Mouse (Mus musculus): ENCODE measurements around the gene Exd2. TPM values are rescaled to one million over a fixed set of nuclear protein-coding genes. Genes with fewer than 3 reads are reported as not detected.

The Exd2 gene
- total and polyA plus RNA-seq, 3 experiments, result 10.2 to 16.8 (median 12.9) TPM

- Histone ChIP-seq H3K4me1 (ENCODE audit: control insufficient read depth, insufficient read depth, low read length) (no peaks in the 10 kb centered on the region), H3K4me3 (no peak overlapping the region), H3K36me3 (ENCODE audit: control insufficient read depth, insufficient read depth, low read length) (peaks cover 2% of the 10 kb centered on the region; the same call in 1 of the 2 replicates), H3K27ac (peak overlapping the region; percentile 76), H3K9ac (ENCODE audit: low read depth, low read length) (no peak overlapping the region), H3K79me2 (replicated peaks; ENCODE audit: control insufficient read depth, insufficient read depth, low read length) (0 out of 2 replicates have a peak, but pooled peaks cover 3% of the 10 kb centered on the region), H3K27me3 (ENCODE audit: control insufficient read depth, insufficient read depth, low read length) (no peaks in the 10 kb centered on the region)
- WGBS, result 43% methylated on average over 4 of the region's 4 CpGs
- DNase-seq, result peak in 1 of 2 experiments; percentile 22
- TF ChIP-seq EP300 (IDR thresholded peaks at IDR 0.05; ENCODE audit: insufficient read depth, low read depth, low read length) (no peak), POLR2A (IDR thresholded peaks at IDR 0.05; ENCODE audit: insufficient read depth, low read depth, low read length) (no peak), CTCF (IDR thresholded peaks at IDR 0.05) (no peak)
- intact Hi-C loops (cut with DNase I), result no loop called here
Observed at GRCm38 (mm10) chr12:80471926-80472325, 9.0 kb downstream of the Exd2 start.

- Histone ChIP-seq H3K27ac (no peak overlapping the region), H3K79me2 (replicated peaks; ENCODE audit: control insufficient read depth, insufficient read depth, low read length) (0 out of 2 replicates have a peak, but pooled peaks cover 3% of the 10 kb centered on the region), H3K27me3 (ENCODE audit: control insufficient read depth, insufficient read depth, low read length) (no peaks in the 10 kb centered on the region), H3K9ac (ENCODE audit: low read depth, low read length) (no peak overlapping the region), H3K4me1 (ENCODE audit: control insufficient read depth, insufficient read depth, low read length) (no peaks in the 10 kb centered on the region), H3K36me3 (ENCODE audit: control insufficient read depth, insufficient read depth, low read length) (peaks cover 2% of the 10 kb centered on the region; the same call in 1 of the 2 replicates), H3K4me3 (no peak overlapping the region)
- TF ChIP-seq EP300 (IDR thresholded peaks at IDR 0.05; ENCODE audit: insufficient read depth, low read depth, low read length) (no peak), POLR2A (IDR thresholded peaks at IDR 0.05; ENCODE audit: insufficient read depth, low read depth, low read length) (no peak), CTCF (IDR thresholded peaks at IDR 0.05) (no peak)
- DNase-seq, result no peak
- intact Hi-C loops (cut with DNase I), result no loop called here
- 61% methylated on average over 3 of the region's 3 CpGs for WGBS
Observed at GRCm38 (mm10) chr12:80473731-80474130, 10.8 kb downstream of the Exd2 start.

- Histone ChIP-seq H3K4me1 (ENCODE audit: control insufficient read depth, insufficient read depth, low read length) (no peaks in the 10 kb centered on the region), H3K79me2 (replicated peaks; ENCODE audit: control insufficient read depth, insufficient read depth, low read length) (0 out of 2 replicates have a peak, but pooled peaks cover 2% of the 10 kb centered on the region), H3K9ac (ENCODE audit: low read depth, low read length) (no peak overlapping the region), H3K27me3 (ENCODE audit: control insufficient read depth, insufficient read depth, low read length) (no peaks in the 10 kb centered on the region), H3K36me3 (ENCODE audit: control insufficient read depth, insufficient read depth, low read length) (0 out of 2 replicates have a peak, but pooled peaks cover 3% of the 10 kb centered on the region), H3K27ac (no peak overlapping the region), H3K4me3 (no peak overlapping the region)
- intact Hi-C loops (cut with DNase I), result no loop called here
- TF ChIP-seq EP300 (IDR thresholded peaks at IDR 0.05; ENCODE audit: insufficient read depth, low read depth, low read length), result no peak
- TF ChIP-seq CTCF (IDR thresholded peaks at IDR 0.05), result no peak
- TF ChIP-seq POLR2A (IDR thresholded peaks at IDR 0.05; ENCODE audit: insufficient read depth, low read depth, low read length), result no peak
- DNase-seq, result no peak
- WGBS, result 57% methylated on average over 3 of the region's 3 CpGs
Observed at GRCm38 (mm10) chr12:80479986-80480385, 17.1 kb downstream of the Exd2 start.

- intact Hi-C loops (cut with DNase I), result no loop called here
- TF ChIP-seq POLR2A (IDR thresholded peaks at IDR 0.05; ENCODE audit: insufficient read depth, low read depth, low read length) (no peak), CTCF (IDR thresholded peaks at IDR 0.05) (0 out of 2 replicates have a peak, but pooled peaks have one; percentile 5)
- H3K36me3 ChIP-seq (ENCODE audit: control insufficient read depth, insufficient read depth, low read length), result 0 out of 2 replicates have a peak, but pooled peaks cover 2% of the 10 kb centered on the region
Observed at GRCm38 (mm10) chr12:80483397-80483796, 20.5 kb downstream of the Exd2 start.

GRCm38 (mm10) chr12:80493311-80493710 lies 30.4 kb downstream of the Exd2 start:
- intact Hi-C loops (cut with DNase I), result no loop called here
- no peak for DNase-seq
- no peak overlapping the region for H3K9ac ChIP-seq (ENCODE audit: low read depth, low read length)
- WGBS, result 96% methylated on average over 5 of the region's 5 CpGs
- TF ChIP-seq CTCF (IDR thresholded peaks at IDR 0.05) (peak; percentile 19; the same call in 1 of the 2 replicates), POLR2A (IDR thresholded peaks at IDR 0.05; ENCODE audit: insufficient read depth, low read depth, low read length) (no peak), EP300 (IDR thresholded peaks at IDR 0.05; ENCODE audit: insufficient read depth, low read depth, low read length) (no peak)
- no peaks in the 10 kb centered on the region for H3K79me2 ChIP-seq (replicated peaks; ENCODE audit: control insufficient read depth, insufficient read depth, low read length)
- H3K27ac ChIP-seq, result no peak overlapping the region
- no peaks in the 10 kb centered on the region for H3K36me3 ChIP-seq (ENCODE audit: control insufficient read depth, insufficient read depth, low read length)
- H3K4me3 ChIP-seq, result no peak overlapping the region
- H3K4me1 ChIP-seq (ENCODE audit: control insufficient read depth, insufficient read depth, low read length), result no peaks in the 10 kb centered on the region
- no peaks in the 10 kb centered on the region for H3K27me3 ChIP-seq (ENCODE audit: control insufficient read depth, insufficient read depth, low read length)

More at GRCm38 (mm10) chr12:80483397-80483796, 20.5 kb downstream of the Exd2 start:
- Histone ChIP-seq H3K79me2 (replicated peaks; ENCODE audit: control insufficient read depth, insufficient read depth, low read length) (no peaks in the 10 kb centered on the region), H3K4me1 (ENCODE audit: control insufficient read depth, insufficient read depth, low read length) (no peaks in the 10 kb centered on the region), H3K27ac (no peak overlapping the region), H3K9ac (ENCODE audit: low read depth, low read length) (no peak overlapping the region), H3K27me3 (ENCODE audit: control insufficient read depth, insufficient read depth, low read length) (no peaks in the 10 kb centered on the region), H3K4me3 (no peak overlapping the region)
- WGBS, result 66% methylated on average over 3 of the region's 3 CpGs
- DNase-seq, result no peak

GRCm38 (mm10) chr12:80495691-80496090 lies 32.8 kb downstream of the Exd2 start:
- no peaks in the 10 kb centered on the region for H3K4me1 ChIP-seq (ENCODE audit: control insufficient read depth, insufficient read depth, low read length)
- WGBS, result 50% methylated on average over 1 of the region's 1 CpGs
- no peaks in the 10 kb centered on the region for H3K79me2 ChIP-seq (replicated peaks; ENCODE audit: control insufficient read depth, insufficient read depth, low read length)
- DNase-seq, result no peak
- H3K4me3 ChIP-seq, result no peak overlapping the region
- no peaks in the 10 kb centered on the region for H3K27me3 ChIP-seq (ENCODE audit: control insufficient read depth, insufficient read depth, low read length)
- H3K27ac ChIP-seq, result no peak overlapping the region
- no peak for TF ChIP-seq EP300 (IDR thresholded peaks at IDR 0.05; ENCODE audit: insufficient read depth, low read depth, low read length)
- TF ChIP-seq CTCF (IDR thresholded peaks at IDR 0.05), result no peak
- TF ChIP-seq POLR2A (IDR thresholded peaks at IDR 0.05; ENCODE audit: insufficient read depth, low read depth, low read length), result no peak
- no peaks in the 10 kb centered on the region for H3K36me3 ChIP-seq (ENCODE audit: control insufficient read depth, insufficient read depth, low read length)
- H3K9ac ChIP-seq (ENCODE audit: low read depth, low read length), result no peak overlapping the region
- intact Hi-C loops (cut with DNase I), result loop anchor here (5.0 kb wide), 2 partner anchors 177 to 232 kb away; no protein-coding TSS in a partner anchor
